Mouse (Mus musculus) mouse trophoblast stem cell (cell line): ENCODE measurements around the gene Apobec2.
"Not testable (repeated sequence)": the region's sequence is repeated elsewhere in the genome, so short reads cannot be mapped to it uniquely, and the experiment has no call there.

Experiments
- in situ Hi-C, 2 experiments: fragments of 300-500 bp; cut with MseI, MboI; formaldehyde crosslinking; loops; 2 replicates in 1 of 2; 3 replicates in 1 of 2; pipeline ENCODE4 v1.15.1; 2025

Apobec2 gene

DNA sequence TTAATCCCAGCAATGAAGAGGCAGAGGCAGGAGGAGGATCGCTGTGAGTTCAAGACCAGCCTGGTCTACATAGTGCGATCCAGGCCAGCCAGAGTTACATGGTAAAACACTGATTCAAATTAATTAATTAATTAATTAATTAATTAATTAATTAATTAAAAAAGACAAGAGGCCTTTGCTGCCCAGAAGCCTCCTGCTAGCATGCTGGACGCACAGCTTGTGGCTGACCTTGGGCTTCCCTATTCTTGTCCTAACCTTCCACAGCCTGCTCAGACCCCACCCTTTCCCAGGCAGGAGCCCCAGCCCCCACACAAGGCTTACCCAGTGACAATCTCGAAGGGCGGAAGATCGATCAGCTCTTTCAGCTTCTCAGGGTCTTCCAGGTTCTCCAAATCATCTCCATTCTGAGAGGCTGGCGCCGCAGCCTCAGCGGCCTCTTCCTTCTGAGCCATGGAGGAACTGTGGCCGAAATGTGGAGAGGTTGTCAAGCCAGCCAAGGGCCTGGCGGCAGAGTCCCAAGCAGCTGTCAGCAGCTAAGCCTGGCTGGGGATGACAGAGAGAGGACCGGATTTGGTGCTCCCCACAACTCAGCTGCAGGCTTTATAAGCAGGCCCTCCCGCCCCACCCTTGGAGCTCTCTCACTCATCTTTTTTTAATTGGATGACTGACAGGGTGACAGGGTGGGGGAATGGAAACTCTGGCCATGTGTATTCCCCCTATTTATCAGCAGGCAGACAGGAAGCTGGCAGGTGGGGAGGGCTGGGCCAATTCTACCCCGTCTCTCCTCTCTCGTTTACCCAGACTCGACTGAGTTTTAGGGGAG, at the start of gene Apobec2:
Gene Apobec2, minus strand, starts transcription at position 773 of the 823 bp plus-strand sequence.
- in situ Hi-C loops = no loop called here

- in situ Hi-C loops = no loop called here
These were observed 47.2 kb upstream of the Apobec2 start for GRCm38 (mm10) chr17:48479952-48480351.

DNA sequence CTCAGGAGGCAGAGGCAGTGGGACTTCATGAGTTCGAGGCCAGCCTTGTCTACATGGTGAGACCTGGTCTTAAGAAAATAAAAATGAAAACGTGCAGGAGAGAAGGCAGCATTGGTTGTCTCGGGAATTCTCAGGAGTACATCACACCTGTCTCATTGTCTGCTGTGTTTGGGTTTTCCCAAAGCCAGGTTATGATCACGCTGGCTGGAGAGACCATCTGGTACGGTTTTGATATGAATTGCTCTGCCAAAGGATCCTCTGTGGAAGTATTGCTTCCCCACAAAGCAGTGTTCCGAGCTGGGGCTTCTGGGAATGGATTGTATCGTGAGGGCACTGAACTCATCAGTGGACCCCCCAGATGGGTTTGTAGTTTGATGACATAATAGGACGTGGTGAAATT, 42.7 kb upstream of the Apobec2 start:
- in situ Hi-C loops = no loop called here

DNA sequence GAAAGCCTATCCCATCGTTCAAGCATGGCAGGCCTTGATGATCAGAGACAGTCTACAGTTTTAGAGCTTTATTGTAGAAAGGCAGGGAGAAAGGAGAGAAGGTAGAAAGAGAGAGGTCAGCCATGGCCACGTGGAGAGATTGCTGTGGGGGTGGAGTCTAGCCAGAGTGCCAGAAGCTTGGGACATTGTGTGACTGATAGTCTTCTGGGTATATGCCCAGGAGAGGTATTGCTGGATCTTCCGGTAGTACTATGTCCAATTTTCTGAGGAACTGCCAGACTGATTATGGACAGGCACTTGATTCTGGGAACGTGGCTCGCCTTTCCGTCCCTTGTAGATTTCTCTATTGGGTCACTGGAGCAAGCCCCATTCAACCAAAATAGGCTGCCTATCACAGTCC, 41.6 kb upstream of the Apobec2 start:
- in situ Hi-C loops = not testable (repeated sequence)

- in situ Hi-C loops = no loop called here
These were observed 34.9 kb upstream of the Apobec2 start for GRCm38 (mm10) chr17:48467395-48468231.

- in situ Hi-C loops = no loop called here
These were observed 34.2 kb upstream of the Apobec2 start for GRCm38 (mm10) chr17:48466769-48467394.

DNA sequence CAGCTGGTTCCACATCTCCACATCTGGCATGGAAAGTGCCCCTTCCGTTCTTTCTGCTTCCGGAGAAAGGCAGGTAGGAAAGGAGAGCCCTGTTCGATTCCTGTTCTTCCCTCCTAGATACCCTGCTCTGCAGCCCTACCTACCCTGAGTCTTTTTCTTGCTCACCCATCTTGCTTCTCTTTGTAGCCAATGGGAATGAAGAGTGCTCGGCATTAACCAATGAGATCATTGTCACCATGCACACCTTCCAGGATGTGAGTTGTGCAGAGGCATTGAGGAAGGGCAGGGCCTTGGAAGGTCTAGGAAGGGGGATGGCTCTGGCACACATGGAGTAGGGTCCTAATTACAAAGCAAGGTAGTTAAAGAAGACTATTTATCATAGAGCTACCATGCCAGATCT, 30.7 kb upstream of the Apobec2 start:
- in situ Hi-C loops = no loop called here

DNA sequence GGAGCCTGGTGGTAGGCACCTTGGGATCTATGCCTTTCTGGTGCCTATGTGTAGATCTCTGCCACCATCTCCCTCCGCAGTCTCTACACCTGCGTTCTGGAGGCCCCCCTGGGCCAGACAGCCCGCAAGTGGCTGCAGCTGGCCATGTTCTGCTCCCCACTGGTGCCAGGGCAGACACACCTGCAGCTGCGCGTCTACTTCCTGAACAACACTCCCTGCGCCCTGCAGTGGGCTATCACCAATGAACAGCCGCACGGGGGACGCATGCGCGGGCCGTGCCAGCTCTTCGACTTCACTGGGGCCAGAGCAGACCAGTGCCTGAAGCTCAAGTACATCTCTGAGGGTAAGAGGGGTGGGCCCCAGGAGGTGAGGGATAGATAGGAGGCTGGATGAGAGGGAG, 29.4 kb upstream of the Apobec2 start:
- in situ Hi-C loops = no loop called here

DNA sequence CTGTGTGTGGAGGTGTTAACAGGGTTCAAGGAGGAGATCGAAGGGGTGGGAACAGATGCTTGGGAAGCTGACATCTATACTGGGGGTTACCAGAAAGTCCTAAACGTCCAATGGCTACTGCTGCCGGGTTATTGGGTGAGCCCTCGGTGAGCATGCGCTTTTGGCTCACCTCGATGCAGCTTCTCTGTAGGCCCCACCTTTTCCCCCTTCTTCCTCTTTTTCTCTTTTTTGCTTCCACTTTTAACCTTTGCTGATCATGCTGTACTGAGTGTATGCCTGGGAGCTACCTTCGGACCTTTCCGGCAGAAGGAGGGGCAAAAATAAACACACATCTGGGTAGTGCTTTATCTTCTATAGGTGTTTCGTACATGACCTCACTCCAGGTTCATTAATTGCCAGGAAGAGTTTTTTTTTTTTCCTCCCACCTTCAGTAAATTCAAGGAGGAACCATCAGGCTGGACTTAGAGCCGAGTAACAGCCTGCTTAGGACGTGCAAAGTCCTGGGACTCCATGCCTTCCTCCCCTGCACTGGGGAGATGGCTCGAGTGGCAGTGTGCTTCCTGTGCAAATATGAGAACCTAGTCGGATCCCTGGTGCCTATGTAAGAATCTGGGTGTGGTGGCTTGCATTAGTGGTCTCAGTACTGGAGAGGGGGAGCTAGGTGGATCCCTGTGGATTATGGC, 25.4 kb upstream of the Apobec2 start:
- in situ Hi-C loops = no loop called here

DNA sequence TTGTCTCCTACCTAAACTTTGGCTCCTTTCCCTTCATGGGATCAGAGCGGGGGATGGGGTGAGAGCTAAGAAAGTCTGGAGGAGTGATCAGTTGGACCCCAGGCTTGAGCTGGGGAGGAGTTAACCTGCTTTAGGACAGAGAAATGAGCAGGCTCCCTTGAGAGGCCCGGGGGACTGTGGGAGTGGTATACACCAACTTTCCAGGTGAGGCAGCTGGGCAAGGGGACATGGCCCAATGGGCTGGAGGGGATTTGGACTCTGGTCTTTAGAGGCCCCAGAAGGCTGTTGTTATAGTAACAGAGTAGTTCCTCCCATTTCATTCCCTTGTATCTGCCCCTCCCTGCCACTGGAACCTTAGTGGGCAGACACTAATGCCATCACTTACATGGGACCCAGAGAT, 23.2 kb upstream of the Apobec2 start:
- in situ Hi-C loops = no loop called here

DNA sequence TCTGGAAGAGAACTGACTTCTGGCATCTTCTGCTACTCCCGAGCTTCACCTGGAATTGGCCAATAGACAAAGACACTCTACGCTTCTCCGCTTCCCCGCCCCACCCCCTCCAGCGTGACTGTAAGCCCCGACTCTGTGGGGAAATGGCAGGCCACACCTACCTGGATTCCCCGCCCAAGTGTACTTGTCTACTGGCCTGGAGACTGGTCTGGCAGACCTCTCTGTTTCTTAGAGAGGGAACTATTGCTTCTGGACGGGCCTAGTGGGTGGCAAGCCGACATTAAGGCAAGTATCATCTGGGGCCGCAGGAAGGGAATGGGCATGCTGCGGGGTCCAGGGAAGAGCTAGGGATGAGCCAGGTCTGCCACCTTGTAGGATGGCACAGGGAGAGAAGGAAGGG, 22.0 kb upstream of the Apobec2 start, which contains the start of gene Unc5cl:
Gene Unc5cl, plus strand, starts transcription at position 214 of the 400 bp plus-strand sequence.
- in situ Hi-C loops = no loop called here

- in situ Hi-C loops = no loop called here
These were observed 21.5 kb upstream of the Apobec2 start for GRCm38 (mm10) chr17:48454190-48454589.

GRCm38 (mm10) chr17:48453489-48453888, 20.8 kb upstream of the Apobec2 start:
- in situ Hi-C loops = no loop called here

DNA sequence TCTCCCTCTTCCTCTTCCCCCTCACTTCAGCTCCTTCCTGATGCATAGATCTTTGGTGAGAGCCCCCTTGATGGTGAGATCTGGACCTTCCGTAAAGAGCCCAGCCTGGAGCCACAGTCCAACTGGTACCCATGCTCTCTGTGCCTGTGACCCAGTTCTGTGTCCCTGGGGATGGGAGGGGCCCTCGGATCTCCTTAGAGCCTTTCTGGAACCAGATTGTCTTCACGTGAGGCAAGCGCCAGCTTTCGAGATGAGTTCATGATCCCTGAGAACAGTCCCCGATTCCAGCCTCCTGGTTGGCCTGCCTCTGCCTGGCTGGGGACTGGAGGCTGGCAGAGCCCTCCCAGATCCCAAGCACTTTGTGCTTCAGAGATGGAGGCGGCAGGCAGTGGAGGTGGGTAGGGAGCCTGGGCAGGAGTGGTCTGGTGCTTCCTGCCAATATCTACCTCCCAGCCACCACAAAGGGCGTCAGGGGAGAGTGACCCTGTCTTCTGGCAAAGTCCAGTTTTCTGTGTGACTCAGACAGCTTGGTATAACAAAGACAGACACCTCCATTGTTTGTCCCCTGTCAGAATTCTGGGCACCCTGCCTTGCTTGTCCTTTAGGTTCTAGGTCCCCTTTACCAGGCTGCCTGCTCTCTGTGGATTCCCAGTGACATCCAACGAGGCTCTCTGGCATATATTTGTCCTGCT, 19.2 kb upstream of the Apobec2 start:
- in situ Hi-C loops = no loop called here

GRCm38 (mm10) chr17:48451353-48451675, 18.6 kb upstream of the Apobec2 start, which contains the start of gene Tspo2:
Gene Tspo2 (minus strand): TSS chr17:48451522.
- in situ Hi-C loops = no loop called here

- in situ Hi-C loops = no loop called here
These were observed 18.1 kb upstream of the Apobec2 start for GRCm38 (mm10) chr17:48450666-48451352.

- in situ Hi-C loops = no loop called here
These were observed 14.9 kb upstream of the Apobec2 start for GRCm38 (mm10) chr17:48447675-48448074.

GRCm38 (mm10) chr17:48443542-48444145, 10.9 kb upstream of the Apobec2 start:
- in situ Hi-C loops = no loop called here

DNA sequence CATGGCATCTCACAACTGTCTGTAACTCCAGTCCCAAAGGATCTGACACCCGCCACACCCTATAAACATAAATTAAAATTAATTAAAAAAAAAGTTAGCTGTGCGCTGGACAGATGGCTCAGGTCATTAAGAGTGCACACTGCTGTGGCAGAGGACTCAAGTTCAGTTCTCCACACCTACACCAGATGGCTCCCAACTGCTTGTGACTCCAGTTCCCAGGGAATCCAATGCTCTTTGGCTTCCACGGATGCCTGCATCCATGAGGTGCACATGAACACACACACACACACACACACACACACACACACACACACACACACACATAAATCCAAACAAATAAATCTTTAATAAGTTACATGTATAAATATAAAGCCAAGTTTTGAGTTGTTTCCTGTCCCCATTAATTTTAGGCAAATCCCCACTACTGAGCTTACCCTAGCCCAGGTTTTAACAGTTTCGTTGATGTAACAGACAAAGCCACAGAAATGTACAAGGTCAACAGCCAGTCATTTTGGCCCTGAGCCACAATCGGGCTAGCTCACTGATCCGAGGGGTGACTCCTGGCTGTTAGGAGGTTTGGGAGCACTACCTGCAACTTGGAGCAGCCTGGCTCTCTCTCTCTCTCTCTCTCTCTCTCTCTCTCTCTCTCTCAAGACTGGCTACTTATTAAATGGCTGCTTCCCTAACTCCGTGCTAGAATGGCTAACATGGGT, 10.2 kb upstream of the Apobec2 start:
- in situ Hi-C loops = no loop called here
